Mouse (Mus musculus) liver, adult 2 months (tissue): ENCODE data around the gene Hist1h4m.

Experiments
- CTCF ChIP-seq: fragments of 200-500 bp; IDR thresholded peaks from 2 replicates; pipeline ENCODE4 v1.5.1; 2011; ENCODE audit warnings: low read depth, low read length, control low read depth
- POLR2A ChIP-seq: fragments of 200-500 bp; IDR thresholded peaks from 2 replicates; pipeline ENCODE4 v1.6.1; 2011; ENCODE audit warnings: low read length, control low read depth; ENCODE audit not compliant: insufficient read depth; ENCODE audit errors: extremely low read depth

- TF ChIP-seq CTCF (no peak), POLR2A (no peak)
These were observed 16.0 kb upstream of the Hist1h4m start for GRCm38 (mm10) chr13:21795584-21795983.
